In the genomic region with DNA sequence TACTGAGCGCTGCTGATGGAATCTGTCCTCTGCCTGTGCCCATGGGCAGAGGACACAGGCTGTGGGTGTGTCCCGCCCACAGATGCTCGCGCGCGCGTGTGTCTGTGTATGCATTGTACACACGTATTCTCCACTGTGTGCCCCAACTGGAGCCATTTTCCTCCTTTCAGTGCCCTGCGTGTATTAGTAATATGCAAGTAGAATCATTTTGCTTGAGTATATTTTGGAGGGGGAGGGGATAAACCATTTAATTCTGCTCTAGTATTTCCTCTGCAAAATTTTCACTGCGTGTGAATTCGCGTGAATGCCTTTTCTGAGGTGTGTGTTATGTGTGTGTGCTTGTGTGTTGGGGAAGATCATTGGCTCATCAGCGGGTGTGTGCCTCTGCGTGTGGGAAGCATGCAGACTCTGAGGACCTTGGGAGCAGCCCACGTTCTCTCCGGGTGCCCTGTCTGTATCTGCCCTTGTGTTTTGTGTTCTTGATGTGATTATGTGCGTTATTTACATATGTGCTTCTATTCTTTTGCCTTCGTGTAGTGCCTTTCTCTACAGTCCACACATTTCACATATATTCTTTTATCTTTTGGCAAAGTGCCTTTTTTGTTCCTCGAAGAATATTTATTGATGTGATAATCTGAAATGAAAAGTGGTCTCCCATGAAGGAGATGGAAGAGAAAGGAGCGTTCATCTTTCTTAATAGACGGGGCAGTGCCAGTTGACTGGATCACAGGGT, we compare ENCODE assay signal across 8 mouse cellular contexts.
DNase-seq lines count a peak whose midpoint lies in the region; ATAC-seq lines count a peak whose summit lies in the region.

No protein-coding gene starts in this region.

- ATAC-seq in embryonic facial prominence, embryonic 15.5 days (ENCODE audit: insufficient number of reproducible peaks, low FRiP score, low TSS enrichment, low read depth), result no peak
- peak; percentile 26; the same call in 1 of the 2 replicates for ATAC-seq in intestine, embryonic 14.5 days (replicated peaks; ENCODE audit: low FRiP score, low TSS enrichment, low read depth)

- WGBS in embryonic facial prominence, embryonic 15.5 days, result under 1% methylated on average over 21 of the region's 21 CpGs
- WGBS in intestine, embryonic 14.5 days, result 2% methylated on average over 21 of the region's 21 CpGs
- 1% methylated on average over 21 of the region's 21 CpGs for WGBS in limb, embryonic 10.5 days

- no peaks in the 10 kb centered on the region for H3K36me3 ChIP-seq in embryonic facial prominence, embryonic 15.5 days
- H3K36me3 ChIP-seq in intestine, embryonic 14.5 days (ENCODE audit: control insufficient read depth, insufficient read depth, low read length), result no peaks in the 10 kb centered on the region
- no peaks in the 10 kb centered on the region for H3K36me3 ChIP-seq in limb, embryonic 10.5 days

- peaks cover 8% of the 10 kb centered on the region for H3K4me1 ChIP-seq in embryonic facial prominence, embryonic 15.5 days
- peaks cover 6% of the 10 kb centered on the region; the same call in 1 of the 2 replicates for H3K4me1 ChIP-seq in intestine, embryonic 14.5 days (replicated peaks; ENCODE audit: control insufficient read depth, insufficient read depth, low read length)
- H3K4me1 ChIP-seq in limb, embryonic 10.5 days, result peaks cover 21% of the 10 kb centered on the region

- peaks cover 53% of the 10 kb centered on the region for H3K27me3 ChIP-seq in embryonic facial prominence, embryonic 15.5 days
- H3K27me3 ChIP-seq in intestine, embryonic 14.5 days (replicated peaks; ENCODE audit: control insufficient read depth, insufficient read depth, low read length), result peaks cover 46% of the 10 kb centered on the region
- H3K27me3 ChIP-seq in limb, embryonic 10.5 days (ENCODE audit: low read depth, poor library complexity, severe bottlenecking), result peaks cover 59% of the 10 kb centered on the region

- peak; percentile 4 for DNase-seq in adrenal gland, adult 2 months
- DNase-seq in adrenal gland, postnatal 25 days, result no peak
- DNase-seq in NIH3T3 (ENCODE audit: low read depth), result peak; percentile 28
- DNase-seq in intestine, embryonic 14.5 days (ENCODE audit: low spot score), result peak; percentile 55
- DNase-seq in limb, embryonic 10.5 days (ENCODE audit: low spot score), result peak; percentile 44
- peak; percentile 53 for DNase-seq in right cerebral cortex, adult 18-20 months
- DNase-seq in gastrocnemius, postnatal 25 days, result no peak

- no peak overlapping the region for H3K9ac ChIP-seq in embryonic facial prominence, embryonic 15.5 days
- no peak overlapping the region for H3K9ac ChIP-seq in intestine, embryonic 14.5 days (ENCODE audit: low read length)

- no peaks in the 10 kb centered on the region for H3K9me3 ChIP-seq in embryonic facial prominence, embryonic 15.5 days (replicated peaks)
- H3K9me3 ChIP-seq in intestine, embryonic 14.5 days (ENCODE audit: control insufficient read depth, low read length), result no peaks in the 10 kb centered on the region
- no peaks in the 10 kb centered on the region for H3K9me3 ChIP-seq in limb, embryonic 10.5 days (replicated peaks)

- no peak overlapping the region for H3K27ac ChIP-seq in embryonic facial prominence, embryonic 15.5 days (replicated peaks)
- no peak overlapping the region for H3K27ac ChIP-seq in intestine, embryonic 14.5 days (ENCODE audit: low read depth)
- H3K27ac ChIP-seq in limb, embryonic 10.5 days, result no peak overlapping the region

- H3K4me3 ChIP-seq in embryonic facial prominence, embryonic 15.5 days (replicated peaks), result peak overlapping the region; percentile 45
- H3K4me3 ChIP-seq in intestine, embryonic 14.5 days (ENCODE audit: low read depth, low read length), result peak overlapping the region; percentile 44
- H3K4me3 ChIP-seq in limb, embryonic 10.5 days, result peak overlapping the region; percentile 56

- H3K4me2 ChIP-seq in embryonic facial prominence, embryonic 15.5 days (replicated peaks), result peak overlapping the region; percentile 77
- H3K4me2 ChIP-seq in intestine, embryonic 14.5 days (ENCODE audit: low read length), result peak overlapping the region; percentile 80

Comparison
In these comparisons a context has a peak if more than half of its experiments do, and no peak if none do; other contexts are left out.
1. DNase-seq: peak in adrenal gland, adult 2 months (single experiment), NIH3T3 (single experiment), intestine, embryonic 14.5 days (single experiment), limb, embryonic 10.5 days (single experiment) and right cerebral cortex, adult 18-20 months (single experiment); none in adrenal gland, postnatal 25 days (single experiment) and gastrocnemius, postnatal 25 days (single experiment).
2. Peak in every context shown above with its lines, with median percentiles within 50 percentile points of each other: H3K4me3 ChIP-seq.